Mouse (Mus musculus) left cerebral cortex, adult 9 months (tissue): ENCODE data around the gene Rab26.

ENCODE experiments used
- DNase-seq, 2 experiments: peaks; one replicate each; pipeline ENCODE4 v3.0.0; 2022; ENCODE audit warnings: low spot score in 2 of 2

The Rab26 gene

DNA sequence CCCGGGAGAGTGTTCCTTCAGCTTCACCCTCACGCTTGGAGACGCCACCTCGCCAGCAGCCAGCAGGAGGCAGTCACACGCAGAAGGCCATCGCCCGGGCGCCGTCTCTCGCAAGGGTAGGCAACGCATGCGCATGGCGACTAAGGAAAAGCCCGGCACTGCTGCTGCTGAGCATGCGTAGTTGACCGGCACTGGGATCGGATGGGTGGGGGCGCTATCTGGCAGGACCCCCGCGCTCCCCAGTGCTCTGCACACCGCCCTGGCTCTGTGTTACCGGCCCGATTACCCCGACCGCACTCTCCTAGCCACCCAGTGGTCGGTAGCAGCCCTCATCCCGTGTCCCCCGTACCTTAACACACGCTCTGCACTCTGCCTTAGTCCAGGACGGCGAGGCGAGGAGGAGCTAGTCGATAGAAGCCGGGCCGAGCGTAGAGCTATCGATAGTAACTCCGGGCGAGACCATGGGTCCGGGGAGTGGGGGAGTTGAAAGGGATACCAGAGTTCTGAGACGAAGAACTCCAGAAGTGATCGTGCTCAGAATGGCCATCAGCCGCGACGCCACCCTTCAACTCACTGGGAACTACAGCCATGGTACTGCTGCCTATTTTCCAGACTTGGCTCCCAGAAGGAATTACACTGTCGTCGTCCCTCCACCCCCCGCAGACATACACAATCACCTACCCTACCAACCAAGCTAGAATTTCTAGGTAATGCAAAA is 55.2 kb downstream of the Rab26 start, which contains the start of gene Mlst8:
Mlst8 (minus strand) TSS at position 416 of the 718 bp plus-strand sequence.
- peak; percentile 91 to 98 for DNase-seq

DNA sequence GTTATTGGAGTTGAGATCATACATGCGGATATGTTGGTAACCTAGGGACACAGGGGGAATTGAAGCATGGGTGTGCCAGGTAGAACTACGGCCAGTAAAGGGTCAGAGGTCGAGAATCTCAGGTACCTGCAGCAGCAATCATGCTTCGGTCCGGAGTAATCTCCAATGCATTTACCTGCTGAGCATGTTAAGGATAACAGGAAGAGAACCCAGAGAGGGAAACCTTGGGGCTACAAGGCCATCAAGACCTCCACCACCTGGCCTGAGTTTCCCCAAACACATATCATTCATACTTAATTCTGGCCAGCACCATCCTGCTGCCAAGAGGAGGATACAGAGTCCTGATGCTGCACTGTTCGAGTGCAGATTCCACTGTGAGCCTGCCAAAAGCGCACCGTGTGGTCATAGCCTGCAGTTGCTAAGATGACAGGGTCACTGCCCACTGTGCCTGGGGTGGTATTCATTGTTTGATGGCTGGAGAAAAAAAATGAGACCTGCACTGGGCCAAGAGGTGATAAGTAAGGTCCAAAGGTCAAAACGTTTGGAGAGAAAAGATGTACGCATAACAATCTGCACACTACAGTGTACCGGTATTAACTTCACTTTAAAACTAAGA is 55.9 kb downstream of the Rab26 start:
- no peak for DNase-seq
